In genomic region chr13:34793066-34793465, GRCm38 (mm10) we compare ENCODE assay signal across 29 mouse cellular contexts. TPM values are rescaled to one million over a fixed set of nuclear protein-coding genes. Genes with fewer than 3 reads are reported as not detected.
DNase-seq lines count a peak whose midpoint lies in the region; ATAC-seq and TF ChIP-seq lines count a peak whose summit lies in the region.
"Had no signal": no experiment of that assay in that cellular context is flagged by ENCODE, and none has a peak within 500 bp of the region (broad histone marks: within the 10 kb centered on the region; RNA-seq: fewer than 3 reads in every experiment).

No protein-coding gene starts in this region.

- H3K4me3 ChIP-seq in heart, embryonic 11.5 days (ENCODE audit: low read depth, low read length), result no peak overlapping the region
- no peak overlapping the region for H3K4me3 ChIP-seq in bone marrow macrophage, adult 2 months (ENCODE audit: insufficient read depth, low read length)
- H3K4me3 ChIP-seq: embryonic facial prominence, embryonic 12.5 days; forebrain, embryonic 12.5 days; limb, embryonic 12.5 days; liver, embryonic 12.5 days had no signal

- H3K27me3 ChIP-seq in heart, embryonic 11.5 days (ENCODE audit: control insufficient read depth, insufficient read depth, low read length), result no peaks in the 10 kb centered on the region
- H3K27me3 ChIP-seq: embryonic facial prominence, embryonic 12.5 days; forebrain, embryonic 12.5 days; limb, embryonic 12.5 days; liver, embryonic 12.5 days; Patski had no signal

- no peak for TF ChIP-seq POLR2A in bone marrow macrophage, adult 2 months (IDR thresholded peaks at IDR 0.05; ENCODE audit: borderline replicate concordance, low read depth, low read length)

- H3K4me1 ChIP-seq in heart, embryonic 11.5 days (ENCODE audit: control insufficient read depth, insufficient read depth, low read length), result peaks cover 3% of the 10 kb centered on the region
- H3K4me1 ChIP-seq in bone marrow macrophage, adult 2 months (ENCODE audit: control insufficient read depth, insufficient read depth, low read length), result peaks cover 20% of the 10 kb centered on the region
- H3K4me1 ChIP-seq: embryonic facial prominence, embryonic 12.5 days; forebrain, embryonic 12.5 days; limb, embryonic 12.5 days had no signal

- no peak overlapping the region for H3K27ac ChIP-seq in heart, embryonic 11.5 days (ENCODE audit: low read depth, low read length)
- peak overlapping the region; percentile 36; the same call in 1 of the 2 replicates for H3K27ac ChIP-seq in bone marrow macrophage, adult 2 months (ENCODE audit: insufficient read depth, low read depth, low read length)
- H3K27ac ChIP-seq: embryonic facial prominence, embryonic 12.5 days; forebrain, embryonic 12.5 days; hindbrain, postnatal 0 days; limb, embryonic 12.5 days; liver, embryonic 12.5 days had no signal

- no peak overlapping the region for H3K4me2 ChIP-seq in heart, embryonic 11.5 days
- H3K4me2 ChIP-seq: embryonic facial prominence, embryonic 12.5 days; forebrain, embryonic 12.5 days; limb, embryonic 12.5 days; liver, embryonic 12.5 days; midbrain, embryonic 11.5 days had no signal

- ATAC-seq in heart, embryonic 11.5 days (replicated peaks; ENCODE audit: insufficient number of reproducible peaks, low FRiP score, low TSS enrichment), result no peak
- peak; percentile 62 for ATAC-seq in megakaryocyte, adult 5-6 weeks (ENCODE audit: poor library complexity, severe bottlenecking)
- ATAC-seq: hindbrain, postnatal 0 days; intestine, embryonic 16.5 days; liver, embryonic 12.5 days; Patski had no signal

- WGBS in heart, embryonic 11.5 days (ENCODE audit: insufficient replicate concordance), result 56% methylated on average over 7 of the region's 7 CpGs

- no peaks in the 10 kb centered on the region for H3K9me3 ChIP-seq in heart, embryonic 11.5 days (replicated peaks; ENCODE audit: control insufficient read depth, low read length)
- H3K9me3 ChIP-seq: embryonic facial prominence, embryonic 12.5 days; forebrain, embryonic 12.5 days; G1E; limb, embryonic 12.5 days; liver, embryonic 12.5 days had no signal

- no peak overlapping the region for H3K9ac ChIP-seq in heart, embryonic 11.5 days (ENCODE audit: low read depth, low read length)
- H3K9ac ChIP-seq: embryonic facial prominence, embryonic 12.5 days; forebrain, embryonic 12.5 days; limb, embryonic 12.5 days; liver, embryonic 12.5 days had no signal

- TF ChIP-seq CTCF in bone marrow macrophage, adult 2 months (IDR thresholded peaks at IDR 0.05; ENCODE audit: low read depth, low read length), result no peak

- H3K36me3 ChIP-seq in heart, embryonic 11.5 days (ENCODE audit: control insufficient read depth, insufficient read depth, low read length), result no peaks in the 10 kb centered on the region
- H3K36me3 ChIP-seq: embryonic facial prominence, embryonic 12.5 days; forebrain, embryonic 12.5 days; G1E; limb, embryonic 12.5 days; liver, embryonic 12.5 days had no signal

- peak; percentile 92 for DNase-seq in heart, adult 11 months
- peak; percentile 28 for DNase-seq in layer of hippocampus, adult 11-12 months (ENCODE audit: low spot score)
- DNase-seq in layer of hippocampus, postnatal 10 days (ENCODE audit: low spot score in 2 of 2), result no peak
- no peak for DNase-seq in cerebellum, postnatal 25 days
- DNase-seq in gastrocnemius, postnatal 4 days (ENCODE audit: low spot score in 2 of 2), result no peak
- DNase-seq: cerebellum, adult 9-11 months; layer of hippocampus, postnatal 36 days; thymus, adult 18-20 months had no signal

RNA-seq across cellular contexts. Expression of gene Fam50b, which starts 58.4 kb away (rescaled TPM):
- not detected in 2 replicates for polyA plus RNA-seq in heart, embryonic 11.5 days (2014; fragmentation: Nextera tagmentation; extraction: Ambion mirVana)
- not detected for total RNA-seq in layer of hippocampus, postnatal 10 days (2021)
- not detected in 2 replicates for polyA plus RNA-seq in bone marrow macrophage, adult 2 months (2012; ENCODE audit: insufficient read depth, insufficient read length, missing spikeins)
- total RNA-seq in megakaryocyte, adult 5-6 weeks (2015), result not detected in 2 replicates
- not detected in 2 replicates for total RNA-seq in megakaryocyte, adult 5-6 weeks (2017)
- not detected for total RNA-seq in gastrocnemius, postnatal 4 days (2021)
- total RNA-seq: adrenal gland, adult 2 months; G1E; hindbrain, postnatal 0 days; layer of hippocampus, postnatal 36 days; left cerebral cortex, postnatal 10 days; neutrophil, adult 5-6 weeks had no signal
- polyA plus RNA-seq: adrenal gland, adult 2 months; embryonic facial prominence, embryonic 12.5 days; forebrain, embryonic 12.5 days; G1E; heart, postnatal 0 days; hindbrain, embryonic 11.5 days; intestine, embryonic 16.5 days; kidney, embryonic 16.5 days; large intestine, adult 2 months; limb, embryonic 12.5 days; liver, embryonic 12.5 days; lung, adult 2 months; midbrain, embryonic 11.5 days; Patski; stomach, embryonic 16.5 days had no signal

Comparison
In these comparisons a context has a peak if more than half of its experiments do, and no peak if none do; other contexts are left out.
1. DNase-seq: peak in heart, adult 11 months (single experiment) and layer of hippocampus, adult 11-12 months (single experiment); none in layer of hippocampus, postnatal 10 days (0 of 2), cerebellum, postnatal 25 days (0 of 2) and gastrocnemius, postnatal 4 days (0 of 2).